Mouse (Mus musculus): Measurements from ENCODE around the gene Adcy7. TPM values are rescaled to one million over a fixed set of nuclear protein-coding genes. Genes with fewer than 3 reads are reported as not detected.

The Adcy7 gene
- total RNA-seq (2023; ENCODE audit: inconsistent age): 127 to 136 TPM (median 133 TPM) in 4 replicates

GRCm38 (mm10) chr8:88272231-88273050 lies at the start of gene Adcy7:
Adcy7 (plus strand) TSS chr8:88272403.

GRCm38 (mm10) chr8:88361708-88362428 lies 89.7 kb downstream of the Adcy7 start, which contains the start of gene Brd7:
Brd7 (minus strand) TSS chr8:88362194.

Other genes with a start within 250 kb of the Adcy7 start
- 22.6 to 26.7 TPM (median 24.3 TPM) in 4 replicates for gene Cnep1r1, start 153.6 kb upstream of the Adcy7 start, total RNA-seq (2023; ENCODE audit: inconsistent age)
- gene Heatr3, start 134.5 kb upstream of the Adcy7 start, total RNA-seq (2023; ENCODE audit: inconsistent age): 26.1 to 34.0 TPM (median 27.3 TPM) in 4 replicates
- gene Tent4b, start 73.2 kb upstream of the Adcy7 start, total RNA-seq (2023; ENCODE audit: inconsistent age): 50.0 to 55.0 TPM (median 52.2 TPM) in 4 replicates
- 76.0 to 87.2 TPM (median 78.6 TPM) in 4 replicates for gene Brd7, start 89.8 kb downstream of the Adcy7 start, total RNA-seq (2023; ENCODE audit: inconsistent age)
- gene Nkd1, start 249.0 kb downstream of the Adcy7 start, total RNA-seq (2023; ENCODE audit: inconsistent age): not detected in 4 replicates

All from B cell, adult (primary cell).